Mouse (Mus musculus) embryo, embryonic 10.5 days (tissue): Measurements from ENCODE around the gene Hps6.
A peak's percentile ranks its signal among the peaks of the same experiment; 100 is the strongest.

ENCODE experiments used
- DNase-seq: peaks from one replicate; pipeline ENCODE4 v3.0.0-alpha.2; 2015; ENCODE audit warnings: low spot score

The Hps6 gene

DNA sequence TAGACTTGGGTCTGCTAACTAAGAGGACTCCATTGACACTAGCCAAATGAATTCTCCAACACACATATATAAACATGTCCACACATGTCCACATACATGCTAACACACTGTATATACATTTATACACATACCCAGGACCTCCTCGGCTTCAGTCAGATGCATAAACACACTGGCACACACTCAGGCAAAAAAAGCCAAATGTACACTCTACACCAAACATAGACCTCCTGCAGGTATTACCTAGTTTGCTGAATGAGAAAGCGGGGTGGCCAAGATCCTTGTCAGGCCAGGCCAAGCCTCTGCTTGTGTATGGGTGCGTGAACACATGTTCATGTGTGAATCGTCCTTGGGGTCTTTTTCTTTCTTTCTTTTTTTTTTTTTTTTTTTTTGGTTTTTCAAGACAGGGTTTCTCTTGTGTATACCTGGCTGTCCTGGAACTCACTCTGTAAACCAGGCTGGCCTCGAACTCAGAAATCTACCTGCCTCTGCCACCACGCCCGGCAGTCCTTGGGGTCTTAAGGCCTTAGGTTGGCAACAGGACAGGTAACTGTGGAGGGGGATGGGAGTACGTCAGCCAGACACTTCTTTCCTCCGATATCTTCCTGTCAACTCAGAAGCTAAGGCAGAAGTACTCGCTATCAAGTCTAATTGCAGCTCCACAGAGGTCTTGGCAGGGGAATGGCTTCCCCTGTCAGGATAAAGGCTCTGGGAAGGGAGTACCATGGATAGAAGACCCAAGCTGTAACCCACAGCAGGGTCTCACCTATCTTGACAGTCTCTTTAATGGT is 27.1 kb downstream of the Hps6 start:
- DNase-seq, result no peak

DNA sequence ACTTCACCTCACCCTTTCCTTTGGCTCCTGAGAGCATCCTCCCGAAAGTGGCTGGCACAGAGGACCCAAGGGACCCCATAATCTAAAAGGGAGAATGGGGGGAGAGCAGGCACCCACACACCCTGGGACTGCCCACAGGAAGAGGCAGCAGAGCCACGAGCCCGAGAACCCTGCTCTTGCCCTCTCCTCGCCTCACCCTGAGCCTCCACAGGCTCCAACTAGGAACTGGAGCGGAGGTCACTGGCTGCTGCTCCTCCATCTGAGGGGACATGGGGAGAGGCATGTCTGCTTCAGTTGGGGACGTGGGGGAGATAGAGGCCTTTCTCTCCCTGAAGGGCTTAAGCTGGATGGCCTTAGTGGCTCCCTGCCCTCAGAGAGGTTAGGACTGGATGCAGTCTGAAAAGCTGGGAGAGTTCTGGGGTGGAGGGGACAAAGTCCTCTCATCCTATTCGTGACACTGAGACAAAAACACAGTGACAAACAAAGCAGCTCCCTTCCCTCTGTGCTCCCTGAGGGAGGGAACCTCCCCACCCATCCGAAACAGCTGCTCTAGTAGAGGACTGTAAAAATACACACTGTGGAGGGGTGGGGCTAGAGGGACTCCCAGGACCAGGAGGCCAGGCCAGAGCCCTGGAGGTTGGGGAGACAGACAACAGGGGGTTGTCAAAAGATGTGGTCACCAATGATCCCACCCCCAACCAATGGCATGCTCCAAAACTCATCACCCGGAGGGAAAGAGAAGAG is 28.6 kb downstream of the Hps6 start:
- DNase-seq, result no peak

DNA sequence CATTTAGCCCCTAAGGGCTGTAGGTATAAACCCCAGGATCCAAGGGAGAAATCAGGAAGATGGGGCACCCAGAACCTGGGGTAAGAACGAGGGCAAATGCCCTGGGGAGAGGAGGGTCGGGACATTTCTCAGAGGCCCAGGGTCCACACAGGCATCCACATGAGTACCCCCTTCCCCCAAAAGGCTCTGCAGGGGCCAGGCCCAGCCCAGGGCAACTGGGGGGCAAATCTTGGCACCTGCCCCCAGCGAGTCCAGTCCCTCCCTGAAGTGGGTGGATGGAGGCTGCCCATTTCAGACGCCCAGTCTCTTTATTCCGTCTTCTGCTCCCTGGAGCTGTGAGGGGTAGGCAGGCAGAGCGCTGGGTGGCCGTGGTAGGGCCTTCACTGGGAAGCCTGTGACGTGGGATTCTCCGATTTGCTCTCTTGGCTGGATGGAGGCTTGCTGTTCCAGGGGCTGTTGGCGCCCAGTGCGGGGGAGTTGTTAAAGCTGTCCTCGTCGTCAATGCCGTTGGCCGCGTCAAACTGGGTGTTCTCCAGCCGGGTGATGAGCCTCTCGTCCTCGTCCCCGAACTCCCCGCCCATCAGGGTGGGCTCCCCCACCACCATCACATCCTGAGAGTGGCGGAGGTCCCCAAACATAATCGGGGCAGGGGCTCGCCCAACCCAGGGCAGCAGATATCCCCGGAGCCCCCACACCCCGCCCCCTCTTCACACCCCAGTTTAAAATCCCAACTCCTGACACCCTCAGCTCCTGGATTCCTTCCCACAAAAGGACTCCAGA is 29.6 kb downstream of the Hps6 start:
- DNase-seq, result no peak

DNA sequence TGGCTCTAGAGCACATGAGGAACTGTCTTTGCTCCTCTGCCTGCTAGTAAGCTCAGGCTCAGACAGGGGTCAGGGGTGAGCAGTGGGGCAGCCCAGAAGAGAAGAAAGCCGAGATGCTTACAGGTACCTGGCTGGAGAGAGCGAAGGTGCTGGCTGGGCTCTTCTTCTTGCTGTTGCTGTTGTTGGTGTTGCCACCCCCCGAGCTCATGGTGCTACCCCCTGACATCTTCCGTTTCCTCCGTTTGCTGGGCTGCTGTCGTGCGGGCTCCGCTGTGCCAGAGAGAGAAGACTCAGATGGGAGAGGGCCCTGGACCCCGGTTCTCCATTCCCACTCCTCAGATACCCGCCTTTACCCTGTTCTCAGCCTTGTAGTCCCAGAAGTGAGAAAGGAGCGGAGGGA is 30.6 kb downstream of the Hps6 start:
- no peak for DNase-seq

DNA sequence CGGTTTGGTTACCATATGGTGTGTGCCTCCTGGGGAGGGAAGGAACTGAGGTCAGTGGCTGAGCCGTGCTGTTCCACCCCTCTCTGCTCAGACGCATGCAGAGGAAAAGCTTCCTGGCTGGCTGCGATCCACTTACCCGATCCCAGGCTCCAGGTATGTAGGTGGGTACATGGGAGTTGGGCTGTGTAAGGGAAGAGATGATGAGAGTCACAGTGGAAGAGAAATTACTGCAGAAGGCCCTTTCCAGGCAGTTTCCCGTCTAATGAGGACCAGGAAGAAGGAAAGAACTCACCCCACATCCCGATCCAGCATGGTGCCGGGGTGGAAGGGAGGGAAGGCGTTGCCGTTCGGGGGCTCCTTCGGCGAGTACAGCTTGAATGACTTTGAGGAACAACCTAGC is 32.7 kb downstream of the Hps6 start:
- no peak for DNase-seq

DNA sequence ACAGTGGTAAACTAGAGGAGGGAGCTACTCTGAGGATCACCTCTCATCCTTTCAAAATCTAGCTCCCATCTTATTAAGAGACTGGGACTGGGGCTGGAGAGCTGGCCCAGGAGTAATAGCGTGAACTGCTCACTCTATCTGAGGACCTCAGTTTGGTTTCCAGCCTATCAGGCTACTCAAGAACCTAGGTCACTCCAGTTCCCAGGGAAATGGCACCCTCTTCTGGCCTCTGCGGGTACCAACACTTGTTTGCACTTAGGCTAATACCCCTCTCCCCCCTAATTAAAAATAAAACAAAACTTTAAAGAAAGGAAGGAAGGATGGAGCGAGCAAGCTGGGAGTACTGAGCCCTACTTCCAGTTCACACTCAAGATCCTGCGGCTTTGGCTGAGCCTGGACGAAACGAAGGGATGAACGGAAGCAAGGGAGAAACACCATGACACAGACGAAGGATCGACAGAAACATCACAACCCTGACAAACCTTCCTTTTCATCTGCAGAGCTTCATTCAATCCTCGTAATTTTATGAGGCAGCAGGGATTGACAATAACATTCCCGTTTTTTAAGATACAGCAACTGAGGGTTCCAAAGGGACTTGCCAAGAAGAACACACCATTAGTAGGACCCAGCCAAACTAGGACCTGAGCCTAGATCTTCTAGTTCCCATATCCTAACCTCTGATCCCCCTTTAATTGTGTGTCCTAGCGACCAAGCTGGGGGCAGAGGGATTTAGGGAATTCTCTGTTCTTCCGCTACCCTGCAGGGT is 33.4 kb downstream of the Hps6 start:
- no peak for DNase-seq

DNA sequence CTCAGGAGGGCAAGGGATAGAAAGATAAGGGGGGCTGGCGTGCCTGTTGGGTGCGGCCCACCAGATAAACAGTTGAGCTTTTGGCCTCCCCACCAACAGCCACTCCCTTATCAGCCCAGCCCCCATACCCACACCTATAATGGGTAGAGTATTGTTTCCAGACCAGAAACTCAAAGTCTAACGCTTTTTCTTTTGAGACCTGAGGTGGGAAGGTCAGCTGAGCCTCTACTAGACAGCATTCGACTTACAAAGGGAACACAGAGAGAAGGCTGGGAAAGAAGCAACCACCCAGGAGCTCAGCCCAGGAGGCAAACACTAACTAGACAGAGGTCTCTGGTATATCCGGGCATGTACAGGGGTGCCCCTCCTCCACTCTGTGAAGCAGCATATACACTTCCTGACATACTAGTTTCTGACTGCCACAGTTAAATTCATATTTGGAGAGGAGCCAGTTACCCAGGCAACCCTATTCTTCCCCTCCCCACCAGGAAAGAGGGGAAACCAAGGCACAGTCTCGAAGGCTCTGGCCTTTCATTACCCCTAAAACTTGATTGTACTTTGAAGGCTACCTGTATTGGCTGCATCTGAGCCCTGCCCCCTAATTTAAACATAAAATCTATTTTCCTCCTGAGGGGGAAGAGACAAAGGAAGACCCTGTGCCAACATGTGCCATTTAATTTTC is 34.1 kb downstream of the Hps6 start:
- no peak for DNase-seq

DNA sequence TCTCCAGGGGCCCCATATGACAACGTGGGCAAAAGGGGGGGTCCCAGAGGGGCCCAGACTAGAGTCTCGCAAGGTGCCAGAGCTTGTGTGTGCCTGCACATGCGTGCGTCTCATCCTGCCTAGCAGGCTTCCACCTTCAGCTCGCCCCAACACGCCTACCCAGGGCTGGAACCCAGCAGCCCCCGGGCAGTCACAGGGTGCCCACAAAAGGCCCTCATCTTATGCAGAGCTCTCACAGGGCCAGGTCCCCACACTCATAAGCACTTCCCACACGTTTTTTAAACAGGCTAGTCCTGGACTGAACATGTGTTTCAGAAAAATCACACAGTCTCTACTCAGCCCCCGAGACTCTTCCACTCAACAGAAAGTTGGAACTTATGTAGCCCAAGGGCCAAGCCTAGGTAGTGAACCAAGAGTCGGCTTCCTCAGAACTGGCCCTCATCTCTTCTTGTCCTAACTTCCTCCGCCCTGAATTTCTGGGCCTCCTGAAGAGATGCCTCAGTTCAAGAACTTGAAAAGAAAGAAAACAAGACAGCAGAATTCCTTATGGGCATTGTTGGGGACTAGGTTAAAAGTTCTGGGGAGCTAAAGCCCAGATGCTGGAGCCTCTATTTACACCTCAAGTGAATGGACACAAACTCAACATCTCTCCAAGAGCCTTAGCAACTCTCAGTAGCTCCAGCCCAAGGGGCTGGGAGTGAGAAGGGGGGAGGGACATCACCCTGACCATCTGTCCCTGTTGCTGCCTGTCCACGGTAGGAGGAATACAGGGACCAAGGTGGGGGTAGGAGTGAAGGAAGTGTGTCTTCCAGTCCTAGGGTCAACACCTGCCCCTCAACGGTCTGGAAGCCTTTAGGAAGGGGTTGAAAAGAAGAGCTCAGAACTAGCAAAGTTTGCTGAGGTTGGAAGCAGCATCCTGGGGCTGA is 34.9 kb downstream of the Hps6 start:
- DNase-seq, result no peak

DNA sequence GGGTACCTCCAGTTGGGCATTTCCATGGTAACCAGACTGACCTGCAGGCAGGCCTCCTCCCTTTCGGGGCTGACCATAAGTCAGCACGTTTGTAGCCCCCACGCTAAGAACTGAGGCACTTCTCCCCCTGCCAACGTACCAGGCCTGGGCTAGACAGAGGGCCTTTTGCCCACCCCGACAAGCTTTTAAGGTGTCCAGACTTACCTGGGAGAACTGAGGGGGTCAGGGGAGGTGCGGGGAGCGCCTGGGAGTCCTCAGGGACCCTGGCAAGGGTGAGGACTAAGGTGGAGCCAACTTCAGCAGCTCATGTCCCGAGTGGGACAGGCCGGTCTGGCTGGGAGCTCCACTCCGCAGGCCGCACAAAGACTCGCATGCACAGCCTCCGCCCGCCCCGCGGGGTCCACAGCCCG is 35.5 kb downstream of the Hps6 start:
- DNase-seq, result no peak

DNA sequence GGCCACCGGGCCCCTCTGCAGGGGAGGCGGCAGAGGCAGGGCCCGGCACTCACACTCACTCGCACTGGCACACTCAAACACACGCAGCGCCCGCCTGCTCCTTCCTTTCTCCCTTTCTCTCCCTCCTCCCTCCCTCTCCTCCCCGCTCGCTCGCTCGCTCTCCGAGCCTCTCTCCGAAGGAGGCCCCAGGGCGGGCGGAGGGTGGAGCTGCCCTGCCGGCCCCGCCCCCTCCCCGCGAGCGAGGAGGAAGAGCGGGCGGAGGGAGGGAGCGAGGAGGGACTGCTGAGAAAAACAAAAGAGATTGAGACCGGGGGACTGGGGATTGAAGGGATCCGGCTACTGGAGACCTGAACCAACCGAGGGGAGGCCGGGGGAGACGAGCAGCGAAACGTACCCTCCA is 36.2 kb downstream of the Hps6 start:
- peak; percentile 97 for DNase-seq

DNA sequence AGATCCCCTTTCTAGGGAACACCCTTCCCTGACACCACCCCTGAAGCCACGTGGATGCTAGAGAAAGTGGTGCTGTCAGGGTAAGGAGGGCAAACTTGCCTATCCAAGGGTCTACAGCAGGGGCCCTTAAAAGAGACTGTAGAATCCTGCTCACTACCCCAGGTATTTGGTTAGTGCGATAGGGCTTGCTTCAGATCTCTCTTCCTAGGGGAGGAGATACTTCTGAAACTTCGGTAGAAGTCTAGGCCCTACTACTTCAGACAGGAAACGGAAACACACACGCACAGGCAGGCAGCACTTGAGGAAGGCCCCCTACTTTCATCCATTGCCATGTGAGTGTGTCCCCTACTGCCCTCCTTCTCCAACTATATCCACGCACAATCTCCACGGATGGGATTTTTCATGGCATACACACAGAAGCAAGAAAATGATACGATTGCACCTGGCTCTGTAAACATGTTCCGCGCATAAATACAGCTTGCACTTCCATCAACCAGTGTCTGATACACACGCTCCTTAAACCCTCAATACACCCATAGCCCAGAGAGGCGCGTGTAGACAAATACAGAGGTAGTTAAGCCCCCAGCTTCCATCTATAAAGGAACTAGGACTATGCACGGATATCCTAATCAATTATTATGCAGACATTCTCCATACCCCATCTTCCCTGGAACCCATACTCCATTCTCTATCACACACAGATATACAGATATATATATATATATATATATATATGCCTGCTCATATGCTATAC is 37.0 kb downstream of the Hps6 start:
- DNase-seq, result no peak

DNA sequence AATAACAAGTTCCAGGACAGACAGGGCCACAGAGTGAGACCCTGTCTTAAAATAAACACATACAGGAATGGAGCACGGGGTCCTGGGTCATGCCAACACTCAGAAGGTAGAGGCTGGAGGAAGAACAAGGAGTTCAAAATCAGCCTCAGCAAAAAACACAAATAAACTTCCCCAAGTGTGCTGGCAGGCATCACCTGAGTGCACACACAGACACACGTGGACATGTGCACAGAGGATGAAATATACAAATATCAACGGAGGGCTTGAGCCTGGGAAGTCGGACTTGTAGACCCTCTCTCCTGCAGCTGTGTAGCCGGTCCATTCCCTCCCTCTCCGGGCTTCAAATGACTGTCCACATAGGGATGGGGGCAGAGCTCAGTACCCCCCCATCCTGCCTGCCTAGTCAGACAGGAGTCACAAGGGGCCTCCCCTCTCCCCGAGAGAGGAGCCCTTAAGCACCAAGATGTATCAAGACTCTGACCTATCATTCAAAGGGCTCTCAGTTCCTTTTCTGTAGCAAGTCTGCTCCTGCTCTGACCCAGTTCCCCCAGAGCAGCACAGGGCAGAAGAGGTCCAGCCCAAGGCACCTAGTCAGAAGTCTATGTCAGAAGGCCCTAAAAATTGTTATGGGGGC is 38.1 kb downstream of the Hps6 start:
- DNase-seq, result peak; percentile 46

DNA sequence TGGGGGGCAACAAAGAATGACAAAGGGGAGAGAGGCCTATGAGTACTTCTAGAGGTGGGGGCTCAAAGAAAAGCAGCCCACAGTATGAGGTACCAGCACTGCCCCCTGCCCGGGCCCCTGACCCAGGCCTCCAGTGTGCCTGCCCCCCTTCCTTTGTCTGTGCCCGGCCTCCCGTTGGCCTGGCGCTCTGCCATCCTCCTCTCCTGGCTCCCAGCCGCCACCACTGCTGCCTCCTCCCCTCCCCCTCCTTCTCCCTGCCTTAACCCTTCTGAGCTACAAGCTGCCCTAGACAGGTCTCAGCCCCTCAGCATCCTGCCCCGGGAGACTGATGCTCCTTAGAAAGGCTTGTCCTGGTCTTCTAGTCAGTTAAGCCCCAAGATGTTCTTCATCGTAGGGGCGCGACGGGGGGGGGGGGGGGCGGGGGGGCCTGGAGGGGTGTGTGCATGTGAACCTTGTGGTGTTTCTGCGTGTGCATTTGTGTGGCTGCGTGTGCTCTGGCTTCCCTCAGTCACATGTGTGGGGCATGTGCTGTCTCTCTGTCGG is 38.7 kb downstream of the Hps6 start:
- peak; percentile 84 for DNase-seq

DNA sequence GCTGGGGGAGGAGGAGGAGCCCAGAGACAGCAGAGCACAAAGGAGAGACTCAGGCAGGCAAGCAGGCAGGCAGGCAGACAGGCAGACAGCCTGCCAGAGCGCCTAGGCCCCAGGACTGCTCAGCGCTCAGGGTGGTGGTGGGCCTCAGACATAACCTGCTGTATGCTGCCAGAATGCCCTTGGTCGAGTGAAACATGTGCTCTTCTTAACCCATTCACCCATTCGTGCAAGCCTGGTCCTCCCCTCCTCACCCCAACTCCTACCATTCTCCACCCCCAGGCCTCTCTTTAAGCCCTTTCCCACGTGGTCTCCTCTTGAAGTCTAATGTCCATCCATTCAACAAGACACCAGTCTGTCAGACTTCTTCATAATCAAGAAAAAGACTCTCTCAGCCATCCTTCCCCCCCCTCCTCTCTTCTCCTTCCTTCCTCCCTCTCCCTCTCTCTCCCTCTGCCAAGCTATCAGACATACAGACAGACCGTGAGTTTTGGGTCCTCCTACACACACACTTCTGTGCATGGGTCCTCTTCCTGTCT is 39.2 kb downstream of the Hps6 start:
- DNase-seq, result peak; percentile 79

DNA sequence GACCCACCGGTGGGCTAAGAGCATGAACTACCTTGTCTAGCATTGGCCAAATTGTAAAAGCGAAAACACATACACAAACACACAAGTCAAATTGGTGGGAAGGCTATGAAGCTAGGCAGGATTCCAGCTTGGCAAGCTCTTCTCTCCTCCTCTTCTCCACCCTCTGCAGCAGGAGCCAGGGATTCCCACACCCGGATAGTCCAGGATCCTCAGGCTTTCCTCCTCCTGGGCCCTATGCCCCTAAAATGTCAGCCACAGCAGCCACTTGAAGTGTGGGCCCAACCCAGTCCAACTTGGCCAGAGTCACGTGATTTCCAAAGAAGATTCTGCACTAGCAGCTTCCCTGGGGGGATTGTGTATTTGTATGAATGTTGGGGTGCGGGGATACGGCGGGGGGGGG is 40.1 kb downstream of the Hps6 start:
- no peak for DNase-seq

DNA sequence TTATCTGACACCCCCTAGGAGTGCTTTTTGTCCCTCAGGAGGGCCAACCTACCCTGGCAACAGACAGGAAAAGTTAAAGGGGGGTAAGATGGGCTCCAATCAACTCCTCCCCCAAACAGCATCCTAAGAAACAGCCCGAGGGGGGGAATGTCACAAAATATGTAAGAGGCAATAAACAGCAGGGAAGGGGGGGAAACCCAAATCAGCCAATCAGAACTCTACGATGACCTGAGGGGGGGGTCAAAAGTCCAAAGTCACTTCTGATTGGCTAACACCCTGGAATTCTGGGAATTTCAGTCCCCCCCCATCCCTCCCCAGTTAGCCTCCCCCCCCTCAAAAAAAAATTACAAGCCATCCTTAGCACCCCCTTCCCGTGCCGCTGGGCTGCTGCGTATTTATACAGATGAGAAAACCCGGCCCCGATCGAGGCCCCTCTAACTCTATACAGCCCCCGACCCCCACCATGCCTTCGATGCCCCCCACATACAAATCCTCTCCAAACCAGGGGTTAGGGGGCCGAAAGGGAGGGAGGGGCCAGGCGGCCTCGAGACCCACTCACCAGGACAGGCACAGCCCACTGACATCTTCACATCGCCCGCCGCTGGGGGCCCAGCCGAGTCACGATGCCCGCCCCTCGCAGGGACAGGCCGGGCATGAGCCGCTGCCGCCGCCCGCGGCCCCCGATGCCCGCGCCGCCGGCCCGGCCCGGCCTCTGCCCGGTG is 41.1 kb downstream of the Hps6 start, which contains the start of gene Pprc1:
Gene Pprc1 (plus strand): TSS at position 616 of the 722 bp plus-strand sequence.
- peak; percentile 79 for DNase-seq

DNA sequence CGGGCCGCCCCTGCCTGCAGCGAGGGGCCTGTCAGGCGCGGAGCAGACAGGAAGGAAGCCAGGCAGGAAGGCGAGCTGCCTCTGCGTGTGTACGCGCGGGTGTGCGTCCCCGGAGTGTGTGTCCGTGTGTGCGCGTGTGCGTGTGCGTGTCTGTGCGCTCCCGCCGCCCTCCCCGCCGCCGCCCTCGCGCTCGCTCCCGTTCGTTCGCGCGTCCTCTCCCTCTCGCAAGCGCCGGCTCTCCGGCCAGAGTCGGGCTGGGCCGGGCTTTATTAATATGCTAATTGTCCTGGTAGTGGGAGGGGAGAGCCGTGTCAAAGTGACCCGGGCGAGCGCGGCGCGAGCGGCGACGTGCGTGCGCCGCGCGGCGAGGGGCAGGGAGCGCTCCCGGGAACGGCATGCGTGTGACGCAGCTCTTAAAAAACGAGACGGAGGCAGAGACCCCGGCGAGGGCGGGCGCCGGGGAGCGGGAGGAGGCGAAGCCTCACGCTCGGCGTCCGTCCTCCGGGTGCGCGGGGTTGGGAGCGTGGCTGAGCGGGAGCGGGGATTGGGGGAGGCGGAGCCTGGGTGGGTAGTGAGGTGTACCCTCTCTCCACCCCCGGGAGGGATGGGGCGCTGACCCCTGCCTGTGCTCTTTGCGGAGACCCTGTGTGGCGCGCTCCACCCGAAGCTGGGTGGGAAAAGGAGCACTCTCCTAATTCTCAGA is 41.8 kb downstream of the Hps6 start, which contains the start of gene Ldb1:
Gene Ldb1 (minus strand): TSS at position 222 of the 703 bp plus-strand sequence.
- peak; percentile 88 for DNase-seq
